Mouse (Mus musculus) heart, postnatal 10 days (tissue): ENCODE measurements around the gene Cldn19. TPM values are rescaled to one million over a fixed set of nuclear protein-coding genes. Genes with fewer than 3 reads are reported as not detected.

Experiments used
- DNase-seq, 2 experiments: peaks; one replicate each; pipeline ENCODE4 v3.0.0; 2021
- intact Hi-C: fragments of 180-260 bp; cut with DNase I; formaldehyde crosslinking; loops from one replicate; pipeline ENCODE4 v1.15.1; 2025
- total RNA-seq, 2 experiments: library from RNA; stranded (reverse); gene quantifications; 2 replicates each; pipeline ENCODE4 v1.2.3; 2021

The Cldn19 gene
- total RNA-seq, 2 experiments from 2014 or later, result 0.17 to 0.43 TPM

DNA sequence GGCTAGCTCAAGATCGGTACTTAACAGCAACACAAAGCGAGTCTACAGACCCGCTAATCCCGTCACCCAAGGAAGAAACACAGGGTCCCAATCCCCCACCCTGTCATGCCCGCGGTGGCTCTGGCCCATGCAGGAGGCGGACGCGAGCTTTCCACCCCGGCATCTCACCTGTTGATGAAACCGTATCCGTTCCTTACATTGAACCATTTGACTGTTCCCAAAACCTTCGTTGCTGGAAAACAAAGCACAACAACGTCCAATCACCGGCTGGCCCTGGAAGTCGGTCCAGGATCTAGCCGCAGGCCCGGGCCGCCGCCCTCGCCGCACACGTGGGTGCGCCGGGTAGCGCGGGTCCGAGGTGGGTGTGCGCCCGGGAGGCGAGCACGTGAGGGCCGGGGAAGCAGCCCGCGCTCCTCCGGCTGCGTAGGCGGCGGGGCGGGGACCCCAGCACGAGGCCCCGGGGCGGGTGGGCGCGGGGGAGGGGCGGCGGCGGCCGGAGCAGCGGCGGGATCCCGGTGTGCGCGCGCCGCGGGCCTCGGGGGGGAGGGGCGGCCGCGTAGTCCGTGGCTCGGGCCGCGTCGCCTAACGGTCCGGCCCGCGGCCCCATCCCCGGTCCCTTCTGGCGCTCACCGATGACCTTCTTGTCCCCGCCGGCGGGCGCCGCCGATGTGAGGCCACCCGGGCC lies 38.5 kb downstream of the Cldn19 start:
- intact Hi-C loops, result loop anchor here (2.0 kb wide), 2 partner anchors 19 to 27 kb away; partner anchors contain the start of gene Ppih
- peak in 1 of 2 experiments; percentile 43 for DNase-seq

GRCm38 (mm10) chr4:119294415-119295133 lies 39.4 kb downstream of the Cldn19 start, which contains the start of gene Ybx1:
TSS of gene Ybx1 (minus strand) at chr4:119294604.
- intact Hi-C loops, result no loop called here
- peak; percentile 100 for DNase-seq

DNA sequence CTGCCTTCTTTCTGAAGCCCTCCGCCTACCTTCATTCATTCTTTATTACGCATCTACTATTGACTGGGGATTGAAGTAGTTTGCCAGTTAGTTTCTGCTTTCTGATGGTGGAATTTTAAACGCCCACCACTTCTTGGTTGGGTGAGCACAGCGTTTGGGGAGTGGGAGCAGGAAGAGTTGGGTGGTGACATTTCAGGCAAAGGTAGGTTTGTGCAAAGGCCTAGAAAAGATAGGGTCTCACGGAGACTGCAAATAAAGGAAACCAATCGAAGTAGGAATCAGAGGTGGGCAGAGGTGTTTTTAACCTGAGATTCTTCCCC lies 39.9 kb downstream of the Cldn19 start:
- intact Hi-C loops, result no loop called here

GRCm38 (mm10) chr4:119297361-119297760 lies 42.1 kb downstream of the Cldn19 start:
- intact Hi-C loops, result no loop called here
- DNase-seq, result no peak

More for the DNA sequence above, 39.9 kb downstream of the Cldn19 start:
- no peak for DNase-seq

- DNase-seq, result no peak
- intact Hi-C loops, result no loop called here
Measured at GRCm38 (mm10) chr4:119300761-119301160, 45.5 kb downstream of the Cldn19 start.

DNA sequence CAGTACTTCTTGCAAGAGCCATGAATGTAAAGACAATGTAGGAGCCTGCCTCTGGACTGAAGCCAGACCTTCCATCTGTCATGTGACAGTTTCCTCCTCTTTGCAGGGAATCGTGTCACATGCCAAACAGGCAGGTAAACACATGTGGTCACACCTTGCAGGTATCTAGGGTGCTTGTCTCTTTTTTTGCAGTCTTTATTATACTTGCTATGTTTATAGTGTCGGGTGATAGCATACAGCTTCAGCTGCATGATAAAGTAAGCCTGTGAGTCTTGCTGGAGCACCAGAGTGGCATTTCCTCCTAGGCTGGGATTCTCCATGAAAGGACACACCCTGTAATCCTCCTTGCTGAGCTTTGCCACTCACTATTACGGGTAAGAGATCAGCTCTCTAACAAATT lies 46.6 kb downstream of the Cldn19 start:
- intact Hi-C loops, result no loop called here
- no peak for DNase-seq

DNA sequence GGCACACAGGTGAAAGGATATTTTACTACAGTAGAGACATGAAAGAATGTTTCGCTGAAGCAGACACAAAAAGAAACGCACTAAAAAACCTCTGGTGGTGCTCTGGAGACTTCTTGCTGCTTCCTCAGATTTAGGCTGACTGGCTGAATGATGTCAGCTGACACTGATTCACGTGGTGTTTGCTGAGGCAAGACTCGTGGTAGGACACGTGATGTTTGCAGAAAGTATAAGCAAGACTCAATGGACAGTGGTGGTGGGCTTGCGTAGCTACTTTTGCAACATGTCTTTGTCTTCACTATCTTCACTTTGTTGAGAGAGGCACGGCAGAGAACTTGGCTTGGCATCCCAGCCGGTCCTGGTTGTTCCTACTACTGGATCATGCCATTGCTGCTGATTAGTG lies 48.1 kb downstream of the Cldn19 start:
- intact Hi-C loops, result no loop called here
- no peak for DNase-seq

- DNase-seq, result no peak
Measured at GRCm38 (mm10) chr4:119305418-119305817, 50.2 kb downstream of the Cldn19 start.

More at GRCm38 (mm10) chr4:119305418-119305817, 50.2 kb downstream of the Cldn19 start:
- intact Hi-C loops, result no loop called here

Other genes starting within 250 kb of the Cldn19 start
- gene Slc2a1, start 146.7 kb upstream of the Cldn19 start, total RNA-seq, result 1 to 10 TPM; 5.1 to 7.7 TPM
- gene Zfp691, start 81.2 kb upstream of the Cldn19 start, total RNA-seq, result 10 to 100 TPM; 19.4 to 22.3 TPM
- gene Ermap, start 65.4 kb upstream of the Cldn19 start, total RNA-seq, result under 1 TPM in 1 of 2 experiments, not detected in 1; 0.12 TPM
- 10 to 100 TPM; 30.0 to 30.9 TPM for gene Svbp, start 60.1 kb upstream of the Cldn19 start, total RNA-seq
- gene Tmem269, start 37.2 kb upstream of the Cldn19 start, total RNA-seq, result not detected
- gene AU022252, start 22.7 kb upstream of the Cldn19 start, total RNA-seq, result 10 to 100 TPM; 13.8 to 18.2 TPM
- 10 to 100 TPM; 23.5 to 24.7 TPM for gene P3h1, start 22.5 kb upstream of the Cldn19 start, total RNA-seq
- 100 to 1,000 TPM; 750 to 806 TPM for gene Ybx1, start 39.2 kb downstream of the Cldn19 start, total RNA-seq
- 10 to 100 TPM; 15.1 to 15.4 TPM for gene Ppih, start 65.1 kb downstream of the Cldn19 start, total RNA-seq
- under 1 TPM; 0.35 to 0.65 TPM for gene Ccdc30, start 160.1 kb downstream of the Cldn19 start, total RNA-seq
- gene Ppcs, start 167.0 kb downstream of the Cldn19 start, total RNA-seq, result 10 to 100 TPM in 1 of 2 experiments, 1 to 10 TPM in 1; 9.6 to 17.0 TPM
- gene Zmynd12, start 167.4 kb downstream of the Cldn19 start, total RNA-seq, result not detected
- gene Rimkla, start 237.2 kb downstream of the Cldn19 start, total RNA-seq, result 1 to 10 TPM; 1.3 to 1.5 TPM